Mouse (Mus musculus): ENCODE results near the gene Zranb2. TPM values are rescaled to one million over a fixed set of nuclear protein-coding genes. Genes with fewer than 3 reads are reported as not detected.

The Zranb2 gene
- 109 and 116 TPM in 2 replicates for polyA plus RNA-seq (2016; fragmentation: Nextera tagmentation; extraction: Ambion mirVana)

DNA sequence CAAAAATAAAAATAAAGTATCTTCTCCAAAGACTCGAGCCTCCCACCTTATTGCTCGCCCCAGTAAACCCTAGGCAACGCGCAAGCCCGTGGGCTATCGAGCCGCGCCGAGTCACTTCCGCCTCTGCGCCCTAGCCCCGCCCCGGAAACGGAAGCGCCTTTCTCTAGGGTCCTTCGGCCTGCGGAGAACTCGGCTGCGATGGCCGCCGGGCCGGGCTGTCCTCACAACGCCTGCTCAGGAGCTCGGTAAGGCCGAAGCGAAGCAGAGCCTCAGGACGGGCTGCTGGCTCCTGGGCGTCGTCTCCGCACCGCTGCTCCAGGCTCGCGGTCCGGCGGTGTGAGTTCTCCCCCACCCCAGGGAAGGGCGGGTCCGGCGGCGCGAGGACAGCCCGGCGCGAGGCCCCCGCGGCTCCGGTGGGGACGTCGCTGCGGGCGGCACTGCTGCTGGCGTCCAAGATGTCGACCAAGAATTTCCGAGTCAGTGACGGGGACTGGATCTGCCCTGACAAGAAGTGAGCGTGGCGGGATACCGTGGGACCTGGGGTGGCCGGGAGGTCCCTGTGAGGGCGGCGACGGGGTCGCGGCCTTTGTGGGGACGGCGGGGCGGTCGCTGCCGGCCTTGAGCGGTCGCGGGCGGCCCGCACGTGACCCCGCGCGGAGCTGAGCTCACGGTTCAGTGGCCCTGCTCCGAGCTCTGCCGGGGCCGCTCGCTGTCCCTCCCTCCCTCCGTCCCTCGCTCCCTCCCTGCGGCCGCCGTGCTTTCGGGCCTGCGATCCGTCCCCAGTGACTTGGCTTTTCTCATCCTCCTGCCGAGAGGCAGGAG, at the start of gene Zranb2:
Gene Zranb2 (plus strand): TSS at position 197 of the 822 bp plus-strand sequence.
- peaks cover 41% of the 10 kb centered on the region for H3K27me3 ChIP-seq (replicated peaks; ENCODE audit: low read depth, poor library complexity, severe bottlenecking)
- under 1% methylated on average over 90 of the region's 91 CpGs for WGBS
- no peaks in the 10 kb centered on the region for H3K9me3 ChIP-seq
- peak; percentile 95 for DNase-seq (ENCODE audit: low spot score)
- peaks cover 12% of the 10 kb centered on the region for H3K4me1 ChIP-seq
- H3K4me3 ChIP-seq: peak within 1 kb of the TSS; percentile 88
- H3K36me3 ChIP-seq (replicated peaks): peaks cover 29% of the 10 kb centered on the region
- peak within 1 kb of the TSS; percentile 100 for H3K27ac ChIP-seq (replicated peaks)

DNA sequence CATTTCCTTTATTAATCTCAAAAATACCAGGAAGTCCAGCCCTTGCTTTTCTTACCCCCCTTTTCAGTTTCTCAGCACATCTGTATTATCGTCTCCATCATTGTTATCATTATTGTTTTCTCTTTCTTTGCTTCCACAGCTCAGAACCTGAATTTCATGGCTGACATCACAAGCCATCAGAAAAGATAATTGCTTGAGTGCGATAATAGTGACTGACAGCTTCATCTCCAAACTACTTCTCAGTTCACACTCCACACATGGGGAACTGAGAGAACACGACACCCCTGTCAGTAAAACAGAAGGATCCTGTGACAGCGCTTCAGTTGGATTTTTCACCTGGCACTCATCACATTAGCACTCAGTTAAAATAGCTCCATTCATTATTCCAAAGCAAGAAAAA, 41.9 kb upstream of the Zranb2 start:
- Histone ChIP-seq H3K36me3 (replicated peaks) (no peaks in the 10 kb centered on the region), H3K4me3 (no peak overlapping the region), H3K27ac (replicated peaks) (no peak overlapping the region), H3K27me3 (replicated peaks; ENCODE audit: low read depth, poor library complexity, severe bottlenecking) (no peaks in the 10 kb centered on the region), H3K9me3 (no peaks in the 10 kb centered on the region), H3K4me1 (peaks cover 17% of the 10 kb centered on the region)
- WGBS: 40% methylated on average over 4 of the region's 4 CpGs
- no peak for DNase-seq (ENCODE audit: low spot score)

DNA sequence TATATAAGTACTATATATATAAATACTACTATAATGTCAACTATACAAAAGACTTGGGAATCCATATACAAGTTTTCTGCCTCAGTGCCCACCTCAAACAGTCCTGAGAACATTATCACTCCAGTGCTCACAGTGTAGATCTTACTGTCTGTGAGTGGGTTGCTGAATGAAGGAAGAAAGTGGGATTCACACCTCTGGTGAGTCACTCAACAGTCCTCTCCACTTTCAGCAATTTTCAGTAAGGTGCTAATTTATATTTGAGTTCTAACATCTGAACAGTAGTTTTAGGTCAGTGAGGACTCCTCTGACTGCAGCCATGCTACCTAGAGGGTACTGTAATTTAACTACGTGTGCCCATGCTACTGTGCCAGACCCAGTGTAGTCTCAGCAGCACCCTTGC, 31.7 kb upstream of the Zranb2 start:
- no peak overlapping the region for H3K4me3 ChIP-seq
- no peaks in the 10 kb centered on the region for H3K36me3 ChIP-seq (replicated peaks)
- H3K27ac ChIP-seq (replicated peaks): no peak overlapping the region
- WGBS: 81% methylated on average over 1 of the region's 1 CpGs
- no peaks in the 10 kb centered on the region for H3K9me3 ChIP-seq
- H3K4me1 ChIP-seq: no peaks in the 10 kb centered on the region
- no peaks in the 10 kb centered on the region for H3K27me3 ChIP-seq (replicated peaks; ENCODE audit: low read depth, poor library complexity, severe bottlenecking)
- DNase-seq (ENCODE audit: low spot score): no peak

DNA sequence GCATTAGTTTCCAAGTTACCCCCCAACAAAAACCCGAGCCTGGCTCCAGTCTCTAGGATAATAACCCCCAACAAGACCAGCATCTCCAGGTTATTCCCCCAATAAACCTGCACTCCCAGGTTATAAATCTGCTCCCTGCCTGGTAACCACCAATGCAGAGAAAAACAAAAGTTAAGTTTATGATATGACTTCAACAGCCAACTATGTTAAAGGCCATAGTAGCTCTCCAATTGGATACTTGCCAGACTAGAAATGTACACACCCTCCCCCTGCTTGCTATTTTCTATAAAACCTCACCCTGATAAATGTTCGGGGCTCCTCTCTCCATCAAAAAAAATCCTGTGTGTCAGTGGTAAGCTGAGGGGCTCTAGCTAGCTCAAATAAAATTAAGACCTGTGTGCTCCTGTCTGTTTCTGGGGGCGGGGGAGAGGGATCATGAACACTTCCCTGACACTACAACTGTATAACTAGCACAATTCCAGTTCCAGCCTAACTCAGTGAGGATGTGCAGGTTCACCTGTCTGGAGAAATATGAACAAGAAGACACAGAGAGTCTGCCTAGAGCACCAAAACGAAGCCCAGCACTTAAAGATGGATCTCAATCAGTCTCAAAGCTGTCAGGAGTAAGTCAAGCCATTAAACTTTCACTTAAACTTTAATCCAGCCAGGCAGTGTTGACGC, 19.7 kb upstream of the Zranb2 start:
- no peak for DNase-seq (ENCODE audit: low spot score)
- Histone ChIP-seq H3K27ac (replicated peaks) (no peak overlapping the region), H3K36me3 (replicated peaks) (no peaks in the 10 kb centered on the region), H3K4me1 (no peaks in the 10 kb centered on the region), H3K27me3 (replicated peaks; ENCODE audit: low read depth, poor library complexity, severe bottlenecking) (no peaks in the 10 kb centered on the region), H3K4me3 (no peak overlapping the region), H3K9me3 (no peaks in the 10 kb centered on the region)
- WGBS: 83% methylated on average over 5 of the region's 5 CpGs

DNA sequence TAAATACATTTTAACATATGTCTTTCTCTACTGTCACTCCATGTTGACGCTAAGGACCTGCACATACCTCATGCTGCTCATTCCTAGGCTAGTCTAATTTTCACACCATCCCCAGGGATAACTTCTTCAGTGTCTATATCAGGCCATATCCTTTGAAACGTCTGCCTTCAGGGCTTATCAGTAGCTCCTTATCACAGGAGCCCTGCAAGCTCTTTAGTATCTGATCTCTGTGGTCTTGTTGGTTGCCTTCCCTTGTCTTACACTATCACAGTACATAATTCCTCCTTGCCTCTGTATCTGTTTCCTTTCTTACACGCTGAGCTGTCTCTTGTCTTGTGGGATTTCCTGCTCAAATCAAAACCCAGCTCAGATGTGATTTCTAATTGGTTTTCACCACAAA, 17.5 kb upstream of the Zranb2 start:
- H3K27me3 ChIP-seq (replicated peaks; ENCODE audit: low read depth, poor library complexity, severe bottlenecking): no peaks in the 10 kb centered on the region; the same call in 1 of the 2 replicates
- 68% methylated on average over 3 of the region's 3 CpGs for WGBS
- no peaks in the 10 kb centered on the region for H3K4me1 ChIP-seq
- no peaks in the 10 kb centered on the region for H3K9me3 ChIP-seq
- H3K36me3 ChIP-seq (replicated peaks): no peaks in the 10 kb centered on the region
- no peak overlapping the region for H3K27ac ChIP-seq (replicated peaks)
- DNase-seq (ENCODE audit: low spot score): no peak
- no peak overlapping the region for H3K4me3 ChIP-seq

DNA sequence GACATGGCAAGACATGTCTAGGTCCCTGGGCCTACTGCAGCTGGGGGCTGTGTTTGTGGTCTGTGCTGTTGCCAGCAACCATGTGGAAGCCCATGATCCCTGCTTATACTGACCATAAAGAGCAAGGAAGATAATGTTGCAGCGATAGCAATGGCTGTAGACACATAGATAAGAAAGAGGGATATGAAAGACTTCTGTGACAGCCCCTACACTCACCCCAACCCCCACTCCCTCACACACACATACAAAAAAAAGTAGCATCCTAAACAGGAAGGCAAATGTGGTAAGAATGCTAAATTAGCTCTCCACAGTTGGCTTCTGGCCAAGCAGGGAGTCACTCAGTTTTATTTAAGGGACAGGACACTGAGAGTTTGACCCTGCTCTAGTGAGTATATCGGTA, 16.0 kb upstream of the Zranb2 start:
- DNase-seq (ENCODE audit: low spot score): no peak
- no peaks in the 10 kb centered on the region for H3K36me3 ChIP-seq (replicated peaks)
- no peaks in the 10 kb centered on the region for H3K4me1 ChIP-seq
- no peaks in the 10 kb centered on the region; the same call in 1 of the 2 replicates for H3K27me3 ChIP-seq (replicated peaks; ENCODE audit: low read depth, poor library complexity, severe bottlenecking)
- H3K27ac ChIP-seq (replicated peaks): no peak overlapping the region
- H3K9me3 ChIP-seq: no peaks in the 10 kb centered on the region
- H3K4me3 ChIP-seq: no peak overlapping the region
- WGBS: 86% methylated on average over 2 of the region's 2 CpGs

DNA sequence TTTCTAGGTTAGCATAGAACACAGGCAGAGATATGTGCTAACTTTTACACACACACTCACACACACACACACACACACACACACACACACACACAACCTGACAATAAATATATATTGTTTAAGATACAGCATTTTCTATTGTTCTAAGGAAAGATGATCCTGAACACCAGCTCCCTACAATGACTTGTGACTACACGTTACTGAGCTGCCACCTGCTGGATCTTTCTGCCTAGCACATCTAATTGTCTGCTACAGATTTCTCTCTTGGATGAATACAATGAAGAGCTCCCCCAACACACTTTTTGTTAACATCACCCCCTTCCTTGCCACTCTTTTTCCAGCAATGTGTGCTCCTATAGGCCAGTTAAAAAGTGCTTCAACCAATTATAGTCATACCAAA, 13.5 kb upstream of the Zranb2 start:
- H3K4me1 ChIP-seq: no peaks in the 10 kb centered on the region
- no peaks in the 10 kb centered on the region for H3K36me3 ChIP-seq (replicated peaks)
- H3K27ac ChIP-seq (replicated peaks): no peak overlapping the region
- DNase-seq (ENCODE audit: low spot score): peak; percentile 52
- H3K27me3 ChIP-seq (replicated peaks; ENCODE audit: low read depth, poor library complexity, severe bottlenecking): peaks cover 15% of the 10 kb centered on the region
- WGBS: 6% methylated on average over 1 of the region's 1 CpGs
- no peak overlapping the region for H3K4me3 ChIP-seq
- no peaks in the 10 kb centered on the region for H3K9me3 ChIP-seq

DNA sequence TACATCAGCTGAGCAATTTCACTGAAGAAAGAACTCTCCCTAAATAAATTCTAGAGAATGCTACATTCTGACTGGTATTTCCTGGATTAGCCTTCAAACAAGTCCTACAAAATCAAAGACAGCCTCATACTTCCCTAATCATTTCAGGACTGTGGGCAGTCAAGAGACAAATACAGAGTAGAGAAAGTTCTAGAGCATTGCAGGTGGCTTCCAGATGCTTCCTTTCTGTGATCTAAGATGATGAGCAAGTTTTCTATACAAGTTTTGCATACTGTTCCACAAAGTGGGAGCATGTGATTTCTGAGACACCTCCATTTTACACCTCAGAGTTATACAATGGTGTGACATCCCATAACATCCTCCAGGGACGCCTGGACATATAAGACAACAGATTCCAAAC, 10.1 kb upstream of the Zranb2 start:
- Histone ChIP-seq H3K9me3 (no peaks in the 10 kb centered on the region), H3K4me3 (no peak overlapping the region), H3K27me3 (replicated peaks; ENCODE audit: low read depth, poor library complexity, severe bottlenecking) (peaks cover 32% of the 10 kb centered on the region), H3K36me3 (replicated peaks) (no peaks in the 10 kb centered on the region), H3K4me1 (no peaks in the 10 kb centered on the region), H3K27ac (replicated peaks) (no peak overlapping the region)
- WGBS: 45% methylated on average over 1 of the region's 1 CpGs
- no peak for DNase-seq (ENCODE audit: low spot score)

DNA sequence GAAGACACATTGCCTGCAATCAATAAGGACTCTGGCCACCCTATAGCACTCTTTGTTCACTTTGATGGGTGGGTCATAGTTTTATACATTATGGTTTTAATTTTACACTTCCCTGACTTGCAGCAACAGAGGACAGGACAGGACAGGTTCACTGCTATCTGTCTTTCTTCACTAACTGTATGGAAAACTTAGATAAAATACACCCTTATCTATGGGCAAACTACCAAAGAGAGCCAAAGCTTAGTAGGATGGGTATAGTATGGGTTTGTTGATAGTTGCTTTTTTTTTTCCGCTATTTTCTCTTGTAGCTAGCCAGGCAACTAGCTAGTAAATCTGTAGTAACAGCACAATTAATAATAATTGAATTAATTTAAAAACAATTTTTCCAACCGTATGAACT, 2.4 kb upstream of the Zranb2 start:
- H3K36me3 ChIP-seq (replicated peaks): peaks cover 5% of the 10 kb centered on the region
- H3K4me1 ChIP-seq: peaks cover 12% of the 10 kb centered on the region
- WGBS: 78% methylated on average over 2 of the region's 2 CpGs
- H3K4me3 ChIP-seq: no peak overlapping the region
- DNase-seq (ENCODE audit: low spot score): no peak
- no peak overlapping the region for H3K27ac ChIP-seq (replicated peaks)
- H3K9me3 ChIP-seq: no peaks in the 10 kb centered on the region
- peaks cover 62% of the 10 kb centered on the region for H3K27me3 ChIP-seq (replicated peaks; ENCODE audit: low read depth, poor library complexity, severe bottlenecking)

DNA sequence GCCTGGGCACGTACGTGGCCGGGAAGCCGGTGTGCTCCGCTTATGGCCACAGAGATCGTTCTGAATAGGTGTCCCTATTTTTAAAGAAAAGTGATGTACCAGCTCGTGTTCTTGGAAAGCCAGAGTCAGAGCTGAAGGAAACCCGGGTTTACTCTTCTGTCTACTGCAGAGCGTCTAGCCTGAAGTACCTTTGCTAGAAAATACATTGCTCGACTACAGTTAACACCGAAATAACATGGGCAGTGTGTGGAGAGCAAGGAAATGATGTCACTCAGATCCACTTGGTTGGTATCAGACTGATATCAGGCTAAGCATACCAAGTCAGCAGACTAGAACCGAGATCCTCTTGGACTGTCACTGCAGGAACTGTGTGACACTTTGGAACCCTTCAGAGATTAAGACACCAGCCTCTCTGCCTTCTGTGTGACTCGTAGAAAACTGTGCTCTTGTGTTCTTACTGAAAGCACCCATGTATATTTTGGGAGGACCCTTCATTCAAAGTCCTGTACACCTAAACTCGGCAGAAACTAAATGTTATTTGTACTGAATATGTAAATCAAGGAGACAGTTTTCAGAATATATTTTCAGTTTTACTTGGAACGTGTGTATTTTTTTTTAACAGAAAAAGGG, 941 bp downstream of the Zranb2 start:
- peak overlapping the region; percentile 100 for H3K27ac ChIP-seq (replicated peaks)
- H3K36me3 ChIP-seq (replicated peaks): peaks cover 37% of the 10 kb centered on the region
- DNase-seq (ENCODE audit: low spot score): no peak
- peaks cover 34% of the 10 kb centered on the region for H3K27me3 ChIP-seq (replicated peaks; ENCODE audit: low read depth, poor library complexity, severe bottlenecking)
- no peaks in the 10 kb centered on the region for H3K9me3 ChIP-seq
- WGBS: 5% methylated on average over 15 of the region's 15 CpGs
- H3K4me3 ChIP-seq: peak overlapping the region; percentile 88
- H3K4me1 ChIP-seq: peaks cover 12% of the 10 kb centered on the region

DNA sequence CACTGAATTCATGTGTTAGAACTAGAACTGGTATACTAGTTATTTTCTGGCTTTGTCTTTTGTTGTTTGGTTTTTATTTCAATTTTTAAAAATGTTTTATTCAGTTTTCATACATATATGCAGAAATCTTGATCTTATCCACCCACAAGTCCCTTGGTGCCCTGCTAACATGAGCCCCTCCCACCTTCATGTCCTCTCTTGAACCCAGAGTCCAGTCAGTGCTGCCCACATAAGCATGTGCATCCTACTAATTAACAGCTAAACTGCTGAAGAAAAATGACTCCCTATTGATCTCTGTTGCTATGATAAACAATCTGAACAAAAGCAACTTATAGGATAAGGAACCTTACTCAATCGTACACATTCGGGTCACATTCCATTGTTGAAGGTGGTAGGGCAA, 15.4 kb downstream of the Zranb2 start:
- Histone ChIP-seq H3K27ac (replicated peaks) (no peak overlapping the region), H3K4me1 (no peaks in the 10 kb centered on the region), H3K4me3 (no peak overlapping the region), H3K9me3 (no peaks in the 10 kb centered on the region), H3K27me3 (replicated peaks; ENCODE audit: low read depth, poor library complexity, severe bottlenecking) (no peaks in the 10 kb centered on the region), H3K36me3 (replicated peaks) (peaks cover 62% of the 10 kb centered on the region)
- DNase-seq (ENCODE audit: low spot score): no peak
- WGBS: 95% methylated on average over 2 of the region's 2 CpGs

DNA sequence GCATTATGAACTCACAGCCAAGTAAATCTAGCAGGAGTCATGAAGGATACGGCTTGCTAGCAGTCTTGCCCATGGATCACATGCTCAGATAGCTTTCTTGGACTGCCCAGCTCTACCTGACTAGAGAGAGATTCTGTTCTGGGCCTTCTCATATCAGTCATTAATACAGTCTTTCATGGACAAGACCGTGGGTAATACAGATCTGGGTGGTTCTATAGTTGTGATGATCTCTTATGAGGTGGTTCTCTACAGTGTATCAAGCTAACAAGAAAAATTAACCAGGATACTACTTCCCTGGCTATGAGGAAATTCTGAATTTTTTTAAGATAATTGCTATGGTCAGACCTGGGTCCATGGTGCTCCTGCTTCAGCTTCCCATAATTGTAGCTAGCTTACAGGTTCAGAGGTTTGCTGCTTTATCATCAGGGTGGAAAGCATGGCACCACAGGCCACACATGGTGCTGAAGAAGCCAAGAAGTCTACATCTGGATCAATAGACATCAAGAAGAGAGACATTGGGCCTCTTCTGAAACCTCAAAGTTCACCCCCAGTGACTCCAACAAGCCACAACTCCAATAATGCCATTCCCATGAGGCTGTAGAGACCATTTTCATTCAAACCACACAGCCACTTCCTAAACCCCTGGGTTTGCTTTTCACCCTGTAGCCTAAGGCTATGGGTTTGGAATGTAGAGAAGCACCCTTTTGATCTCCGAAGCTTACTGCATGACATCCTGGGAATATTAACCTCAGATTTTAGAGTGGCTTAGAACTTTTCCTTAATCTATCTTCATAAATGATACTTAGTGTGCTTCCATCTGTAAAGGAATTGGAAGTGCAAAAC, 16.0 kb downstream of the Zranb2 start:
- DNase-seq (ENCODE audit: low spot score): no peak
- no peaks in the 10 kb centered on the region for H3K27me3 ChIP-seq (replicated peaks; ENCODE audit: low read depth, poor library complexity, severe bottlenecking)
- no peak overlapping the region for H3K4me3 ChIP-seq
- WGBS: 89% methylated on average over 3 of the region's 3 CpGs
- H3K4me1 ChIP-seq: no peaks in the 10 kb centered on the region
- peaks cover 56% of the 10 kb centered on the region for H3K36me3 ChIP-seq (replicated peaks)
- H3K27ac ChIP-seq (replicated peaks): no peak overlapping the region
- H3K9me3 ChIP-seq: no peaks in the 10 kb centered on the region

All from embryonic facial prominence, embryonic 10.5 days (tissue).